Mouse (Mus musculus) midbrain, embryonic 15.5 days (tissue): Measurements from ENCODE around the gene Txndc16. TPM values are rescaled to one million over a fixed set of nuclear protein-coding genes. Genes with fewer than 3 reads are reported as not detected.
A peak's percentile ranks its signal among the peaks of the same experiment; 100 is the strongest.

ENCODE experiments used
- ATAC-seq: fragments of 200-750 bp; cut with Nextera tagmentation; replicated peaks from 2 replicates; pipeline ENCODE4 v1.8.0; 2017; ENCODE audit warnings: moderate TSS enrichment
- H3K27ac ChIP-seq: fragments of 300-500 bp; sonication (generic); 2 replicates; pipeline ENCODE4 v1.5.1; 2015; ENCODE audit warnings: mild to moderate bottlenecking, inconsistent platforms
- H3K27me3 ChIP-seq: fragments of 300-500 bp; sonication (generic); replicated peaks from 2 replicates; pipeline ENCODE4 v1.6.1; 2015; ENCODE audit warnings: inconsistent platforms
- H3K36me3 ChIP-seq: fragments of 300-500 bp; sonication (generic); replicated peaks from 2 replicates; pipeline ENCODE4 v1.6.1; 2015; ENCODE audit warnings: inconsistent platforms
- H3K4me1 ChIP-seq: fragments of 300-500 bp; sonication (generic); 2 replicates; pipeline ENCODE4 v1.6.1; 2015; ENCODE audit warnings: inconsistent platforms
- H3K4me2 ChIP-seq: fragments of 300-500 bp; sonication (generic); 2 replicates; pipeline ENCODE4 v1.6.1; 2015; ENCODE audit warnings: inconsistent platforms, mild to moderate bottlenecking, moderate library complexity
- H3K4me3 ChIP-seq: fragments of 300-500 bp; sonication (generic); 2 replicates; pipeline ENCODE4 v1.5.1; 2015; ENCODE audit warnings: mild to moderate bottlenecking, inconsistent platforms
- H3K9ac ChIP-seq: fragments of 300-500 bp; sonication (generic); 2 replicates; pipeline ENCODE4 v1.6.1; 2015; ENCODE audit warnings: mild to moderate bottlenecking, inconsistent platforms
- H3K9me3 ChIP-seq: fragments of 300-500 bp; sonication (generic); 2 replicates; pipeline ENCODE4 v1.6.1; 2016; ENCODE audit warnings: inconsistent platforms
- WGBS: fragments of 180-500 bp; shearing (Covaris S2); methylation state at CpG from one replicate; pipeline ENCODE4 v1.1.7; 2015; ENCODE audit warnings: mixed read lengths; 5-methylcytosine and 5-hydroxymethylcytosine counted together
- polyA plus RNA-seq: library from polyadenylated mRNA; unstranded; fragments of >200 nt; fragmentation: Nextera tagmentation; extraction: Ambion mirVana; gene quantifications from 2 replicates; pipeline ENCODE4 v1.2.1, GENCODE M21; 2015

Gene Txndc16
- polyA plus RNA-seq, 1 experiment from 2014 or later, result 34.0 TPM

DNA sequence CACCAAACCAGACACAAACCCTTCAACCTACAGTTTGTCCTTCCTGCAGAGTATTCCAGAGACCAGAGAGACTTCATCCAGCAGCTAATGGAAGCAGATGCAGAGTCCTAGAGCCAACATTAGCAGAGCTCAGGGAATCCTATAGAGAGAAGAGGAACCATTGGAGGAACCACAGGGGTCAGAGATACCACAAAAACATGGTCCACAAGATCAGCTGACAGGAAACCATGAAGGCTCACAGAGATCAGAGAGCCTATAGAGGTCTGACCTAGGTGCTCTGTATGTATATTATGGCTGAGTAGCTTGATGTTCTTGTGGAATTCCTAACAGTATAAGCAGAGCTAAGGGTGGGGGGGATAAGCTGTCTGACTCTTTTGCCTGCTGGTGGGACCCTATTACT lies 19.5 kb downstream of the Txndc16 start:
- H3K4me2 ChIP-seq, result no peak overlapping the region
- no peak for ATAC-seq
- no peak overlapping the region for H3K4me3 ChIP-seq
- H3K9ac ChIP-seq, result no peak overlapping the region
- H3K9me3 ChIP-seq, result no peaks in the 10 kb centered on the region
- H3K4me1 ChIP-seq, result no peaks in the 10 kb centered on the region
- H3K36me3 ChIP-seq, result peaks cover 10% of the 10 kb centered on the region; the same call in 1 of the 2 replicates
- no peak overlapping the region for H3K27ac ChIP-seq
- H3K27me3 ChIP-seq, result no peaks in the 10 kb centered on the region

GRCm38 (mm10) chr14:45190999-45191398 lies 29.1 kb downstream of the Txndc16 start:
- 94% methylated on average over 2 of the region's 2 CpGs for WGBS
- no peaks in the 10 kb centered on the region for H3K4me1 ChIP-seq
- H3K4me3 ChIP-seq, result no peak overlapping the region
- no peaks in the 10 kb centered on the region; the same call in 1 of the 2 replicates for H3K9me3 ChIP-seq
- no peak overlapping the region for H3K4me2 ChIP-seq
- no peak for ATAC-seq
- H3K36me3 ChIP-seq, result no peaks in the 10 kb centered on the region
- H3K27ac ChIP-seq, result no peak overlapping the region
- H3K27me3 ChIP-seq, result no peaks in the 10 kb centered on the region
- H3K9ac ChIP-seq, result no peak overlapping the region

- no peak overlapping the region for H3K27ac ChIP-seq
- H3K36me3 ChIP-seq, result peaks cover 3% of the 10 kb centered on the region; the same call in 1 of the 2 replicates
- 92% methylated on average over 4 of the region's 4 CpGs for whole genome bisulfite sequencing
- no peak overlapping the region for H3K9ac ChIP-seq
- H3K27me3 ChIP-seq, result no peaks in the 10 kb centered on the region
- no peak for ATAC-seq
- H3K4me3 ChIP-seq, result no peak overlapping the region
- H3K4me1 ChIP-seq, result no peaks in the 10 kb centered on the region
- H3K9me3 ChIP-seq, result no peaks in the 10 kb centered on the region
- no peak overlapping the region for H3K4me2 ChIP-seq
Observed at GRCm38 (mm10) chr14:45181611-45182010, 38.5 kb downstream of the Txndc16 start.

DNA sequence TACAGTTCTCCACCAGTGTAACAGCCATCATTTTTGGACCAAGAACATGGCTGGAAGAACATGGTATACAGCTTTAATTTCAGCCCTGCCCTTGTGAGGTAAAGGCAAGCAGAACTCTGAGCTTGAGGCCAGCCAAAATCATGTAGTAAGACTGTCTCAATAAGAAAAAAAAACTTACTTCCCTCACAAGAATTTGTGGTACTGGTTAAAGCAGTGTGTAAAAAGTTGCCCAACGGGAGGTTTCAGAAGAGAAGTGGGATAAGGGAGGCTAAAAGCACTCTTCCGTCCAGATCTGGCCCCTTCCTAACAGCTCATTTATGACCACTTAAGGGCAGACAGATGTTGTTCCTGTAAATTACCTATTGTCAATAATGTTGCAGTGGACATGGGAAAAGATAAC lies 40.5 kb downstream of the Txndc16 start:
- H3K36me3 ChIP-seq, result peaks cover 3% of the 10 kb centered on the region; the same call in 1 of the 2 replicates
- H3K4me1 ChIP-seq, result no peaks in the 10 kb centered on the region
- WGBS, result 95% methylated on average over 2 of the region's 2 CpGs
- ATAC-seq, result no peak
- no peaks in the 10 kb centered on the region for H3K27me3 ChIP-seq
- H3K27ac ChIP-seq, result no peak overlapping the region
- no peak overlapping the region for H3K4me2 ChIP-seq
- H3K9ac ChIP-seq, result no peak overlapping the region
- H3K9me3 ChIP-seq, result no peaks in the 10 kb centered on the region
- no peak overlapping the region for H3K4me3 ChIP-seq

DNA sequence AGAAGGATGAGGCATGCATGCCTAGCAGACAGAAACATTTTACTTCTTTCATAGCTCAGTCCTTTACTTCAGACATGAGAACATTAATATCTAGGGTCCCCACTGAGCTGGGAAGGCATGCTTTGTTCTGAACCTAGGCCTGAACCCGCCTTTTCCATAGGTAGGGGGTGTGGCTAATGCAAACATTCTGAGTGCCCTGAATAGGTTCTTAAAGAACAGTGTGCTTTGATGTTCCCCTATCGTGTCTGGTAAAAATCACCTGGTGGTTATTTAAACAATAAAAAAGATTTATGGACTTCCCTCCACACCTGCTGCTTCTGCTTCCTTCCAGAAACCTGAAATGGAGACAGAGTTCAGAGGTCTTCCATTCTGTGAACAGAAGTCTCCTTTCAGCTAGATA lies 40.9 kb downstream of the Txndc16 start:
- no peak overlapping the region for H3K4me3 ChIP-seq
- H3K27ac ChIP-seq, result no peak overlapping the region
- H3K27me3 ChIP-seq, result no peaks in the 10 kb centered on the region
- H3K36me3 ChIP-seq, result peaks cover 3% of the 10 kb centered on the region; the same call in 1 of the 2 replicates
- no peaks in the 10 kb centered on the region for H3K9me3 ChIP-seq
- no peak overlapping the region for H3K9ac ChIP-seq
- ATAC-seq, result no peak
- no peak overlapping the region for H3K4me2 ChIP-seq
- WGBS, result 83% methylated on average over 2 of the region's 2 CpGs
- H3K4me1 ChIP-seq, result no peaks in the 10 kb centered on the region

- no peaks in the 10 kb centered on the region for H3K9me3 ChIP-seq
- no peaks in the 10 kb centered on the region for H3K27me3 ChIP-seq
- no peak overlapping the region for H3K9ac ChIP-seq
- no peak overlapping the region for H3K27ac ChIP-seq
- no peak overlapping the region for H3K4me2 ChIP-seq
- no peak overlapping the region for H3K4me3 ChIP-seq
- no peaks in the 10 kb centered on the region for H3K4me1 ChIP-seq
- ATAC-seq, result 0 out of 2 replicates have a peak, but pooled peaks have one; percentile 45
- WGBS, result 70% methylated on average over 14 of the region's 14 CpGs
- no peaks in the 10 kb centered on the region for H3K36me3 ChIP-seq
Observed at GRCm38 (mm10) chr14:45175012-45175740, 45.0 kb downstream of the Txndc16 start.

DNA sequence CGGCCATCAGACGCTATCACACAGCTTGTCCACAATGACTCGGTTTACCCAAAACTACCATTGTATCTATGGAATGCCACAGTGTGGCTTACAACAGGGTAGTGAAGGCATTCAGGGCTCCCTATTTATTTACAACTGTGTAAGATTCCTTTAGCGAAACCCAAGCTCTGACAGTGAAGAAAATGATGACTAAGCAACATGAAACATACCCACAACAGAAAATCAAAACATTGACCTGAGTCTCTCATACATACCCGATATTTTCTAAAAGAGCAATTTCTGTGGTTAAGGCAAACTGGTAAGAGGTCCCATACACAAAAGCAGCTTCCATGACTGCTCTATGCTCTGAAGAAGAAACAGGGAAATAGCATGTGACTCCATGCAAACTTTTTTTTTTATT lies 47.9 kb downstream of the Txndc16 start:
- WGBS, result 97% methylated on average over 5 of the region's 5 CpGs
- Histone ChIP-seq H3K36me3 (no peaks in the 10 kb centered on the region), H3K27ac (no peak overlapping the region), H3K4me1 (no peaks in the 10 kb centered on the region), H3K9ac (no peak overlapping the region), H3K4me3 (no peak overlapping the region), H3K27me3 (no peaks in the 10 kb centered on the region), H3K9me3 (no peaks in the 10 kb centered on the region), H3K4me2 (no peak overlapping the region)
- ATAC-seq, result no peak

GRCm38 (mm10) chr14:45167366-45167765 lies 52.8 kb downstream of the Txndc16 start:
- H3K4me2 ChIP-seq, result no peak overlapping the region
- H3K9me3 ChIP-seq, result no peaks in the 10 kb centered on the region
- WGBS, result 88% methylated on average over 8 of the region's 8 CpGs
- H3K36me3 ChIP-seq, result peaks cover 9% of the 10 kb centered on the region; the same call in 1 of the 2 replicates
- no peak for ATAC-seq
- H3K27ac ChIP-seq, result no peak overlapping the region
- H3K27me3 ChIP-seq, result no peaks in the 10 kb centered on the region
- no peaks in the 10 kb centered on the region for H3K4me1 ChIP-seq
- H3K4me3 ChIP-seq, result no peak overlapping the region
- H3K9ac ChIP-seq, result no peak overlapping the region

DNA sequence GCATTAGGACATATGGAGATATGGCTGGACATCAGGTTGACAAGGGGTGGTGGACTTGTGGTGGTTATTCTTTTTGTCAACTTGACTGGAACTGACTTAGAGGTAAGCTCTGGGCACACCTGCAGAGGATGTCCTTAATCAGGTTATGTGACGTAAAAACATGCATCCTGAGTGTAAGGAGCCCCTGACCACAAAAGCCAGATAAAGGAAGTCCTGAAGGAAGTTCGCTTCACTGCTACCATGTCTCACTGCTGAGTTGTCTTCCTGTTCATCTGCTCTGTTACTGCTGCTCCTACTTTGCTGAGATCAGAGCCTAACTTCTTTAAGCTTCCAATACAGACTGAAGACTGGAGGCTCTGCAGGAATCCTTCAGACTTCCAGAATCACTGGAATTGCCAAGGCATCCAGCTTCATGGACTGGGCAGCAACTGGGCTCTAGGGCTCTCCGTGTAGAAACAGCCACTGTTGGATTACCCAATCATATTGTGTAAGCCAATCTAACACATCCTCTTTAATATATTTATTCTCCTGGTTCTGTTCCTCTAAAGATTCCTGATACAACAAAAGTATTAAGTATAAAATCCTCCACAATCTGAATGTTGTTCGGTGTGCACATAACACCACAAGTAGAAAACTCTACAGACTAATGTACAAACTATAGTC lies 64.5 kb downstream of the Txndc16 start:
- H3K4me3 ChIP-seq, result no peak overlapping the region
- 88% methylated on average over 4 of the region's 4 CpGs for WGBS
- no peaks in the 10 kb centered on the region for H3K4me1 ChIP-seq
- no peaks in the 10 kb centered on the region for H3K36me3 ChIP-seq
- no peak overlapping the region for H3K4me2 ChIP-seq
- no peak for ATAC-seq
- H3K9me3 ChIP-seq, result no peaks in the 10 kb centered on the region
- no peak overlapping the region for H3K27ac ChIP-seq
- H3K9ac ChIP-seq, result no peak overlapping the region
- H3K27me3 ChIP-seq, result no peaks in the 10 kb centered on the region

DNA sequence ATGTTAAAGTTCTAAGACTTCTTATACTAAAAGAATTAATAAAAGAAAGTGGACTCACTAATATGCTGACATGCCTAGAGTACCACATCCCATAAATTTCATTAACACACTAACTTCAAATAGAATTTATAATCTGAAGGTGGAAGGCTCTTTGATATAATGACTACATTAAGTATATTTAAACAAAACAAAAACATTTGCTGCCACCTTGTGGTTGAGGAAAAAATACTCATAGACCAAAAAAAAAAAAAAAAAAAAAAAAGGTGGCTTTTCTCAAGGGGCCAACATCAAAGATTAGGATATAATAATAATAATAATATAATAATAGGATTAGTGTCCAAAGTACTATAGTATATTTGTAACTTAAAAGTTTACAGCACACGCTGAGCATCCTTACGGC lies 66.9 kb downstream of the Txndc16 start:
- 83% methylated on average over 2 of the region's 2 CpGs for WGBS

DNA sequence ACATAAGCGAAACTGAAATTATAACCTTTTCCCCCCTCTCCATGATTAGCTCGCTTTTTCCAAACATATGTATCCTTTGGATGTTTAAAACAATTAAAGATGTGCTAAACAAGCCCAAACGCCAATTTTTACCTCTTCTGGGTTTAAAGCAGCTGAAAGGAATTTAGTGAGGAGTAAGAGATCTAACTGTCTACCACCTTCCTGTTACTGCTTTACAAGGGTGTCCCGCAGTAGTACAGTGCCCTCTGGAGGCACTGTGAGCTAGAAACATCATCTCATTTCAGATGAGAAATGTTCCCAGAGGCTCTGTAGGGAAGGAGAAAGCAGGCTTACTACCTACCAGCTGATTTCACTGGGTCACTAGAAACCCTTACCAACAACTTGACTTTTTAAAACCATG lies 77.6 kb downstream of the Txndc16 start:
- ATAC-seq, result peak; percentile 82; the same call in 1 of the 2 replicates
- Histone ChIP-seq H3K9me3 (no peaks in the 10 kb centered on the region), H3K4me1 (no peaks in the 10 kb centered on the region), H3K36me3 (no peaks in the 10 kb centered on the region), H3K4me3 (no peak overlapping the region), H3K27ac (no peak overlapping the region), H3K9ac (no peak overlapping the region), H3K4me2 (no peak overlapping the region), H3K27me3 (no peaks in the 10 kb centered on the region)
- WGBS, result 60% methylated on average over 4 of the region's 4 CpGs

More for the DNA sequence above, 66.9 kb downstream of the Txndc16 start:
- Histone ChIP-seq H3K4me1 (no peaks in the 10 kb centered on the region), H3K9me3 (no peaks in the 10 kb centered on the region), H3K27ac (no peak overlapping the region), H3K4me3 (no peak overlapping the region), H3K36me3 (no peaks in the 10 kb centered on the region), H3K9ac (no peak overlapping the region), H3K27me3 (no peaks in the 10 kb centered on the region), H3K4me2 (no peak overlapping the region)
- ATAC-seq, result no peak

DNA sequence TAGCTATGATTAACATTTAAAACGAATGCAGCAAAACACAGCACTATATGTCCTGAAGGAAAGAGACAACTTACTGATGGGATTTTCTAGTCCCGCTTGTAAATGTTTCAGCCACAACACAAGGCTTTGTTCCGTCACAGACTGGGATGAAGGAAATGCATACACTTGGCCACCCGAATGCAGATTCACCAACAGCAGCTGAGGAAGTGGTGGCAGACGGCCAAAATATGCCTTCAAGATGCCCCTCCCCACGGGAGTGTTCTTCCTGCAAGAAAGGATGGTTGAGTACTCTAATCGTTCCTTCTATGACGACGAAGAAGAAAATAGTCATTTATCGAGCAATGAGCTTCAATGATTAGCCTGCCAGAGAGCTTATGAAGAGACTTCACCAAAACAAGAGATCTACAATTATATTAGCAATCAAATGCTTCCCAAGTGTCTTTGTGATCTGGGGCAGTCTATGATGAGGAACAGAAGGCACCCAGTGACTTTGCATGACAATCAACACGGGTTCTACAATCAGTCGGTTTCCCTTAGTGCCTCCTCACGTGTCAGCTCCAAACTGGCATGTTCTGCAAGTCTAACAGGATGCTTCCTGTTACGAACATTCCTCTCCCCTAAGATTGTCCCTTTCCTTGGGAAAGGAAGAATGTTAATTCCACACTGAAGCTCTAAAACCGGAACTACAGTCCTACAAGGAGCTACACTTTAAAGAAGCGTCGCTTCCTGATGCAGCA lies 79.6 kb downstream of the Txndc16 start:
- H3K9ac ChIP-seq, result no peak overlapping the region
- ATAC-seq, result no peak
- WGBS, result 72% methylated on average over 17 of the region's 17 CpGs
- no peaks in the 10 kb centered on the region for H3K36me3 ChIP-seq
- H3K27me3 ChIP-seq, result no peaks in the 10 kb centered on the region
- H3K27ac ChIP-seq, result no peak overlapping the region
- no peak overlapping the region for H3K4me3 ChIP-seq
- H3K4me2 ChIP-seq, result no peak overlapping the region
- H3K4me1 ChIP-seq, result no peaks in the 10 kb centered on the region
- no peaks in the 10 kb centered on the region for H3K9me3 ChIP-seq
